Mouse (Mus musculus) brain, embryonic 14.5 days (tissue): ENCODE results near the gene Adgrd1.

Source experiments
- CTCF ChIP-seq: fragments of 200-500 bp; IDR thresholded peaks from 2 replicates; pipeline ENCODE4 v1.5.1; 2012; ENCODE audit warnings: inconsistent platforms, mild to moderate bottlenecking, moderate library complexity, borderline replicate concordance; ENCODE audit not compliant: insufficient read depth, insufficient read length; ENCODE audit errors: extremely low read depth
- POLR2A ChIP-seq: fragments of 200-500 bp; IDR thresholded peaks from 2 replicates; pipeline ENCODE4 v1.6.1; 2012; ENCODE audit warnings: mild to moderate bottlenecking, inconsistent platforms, borderline replicate concordance; ENCODE audit not compliant: poor library complexity, insufficient read depth, insufficient read length, severe bottlenecking; ENCODE audit errors: extremely low read depth

GRCm38 (mm10) chr5:129092345-129093065, 4.0 kb upstream of the Adgrd1 start:
- TF ChIP-seq POLR2A (no peak), CTCF (no peak)
